Mouse (Mus musculus): ENCODE measurements around the gene Gbf1. TPM values are rescaled to one million over a fixed set of nuclear protein-coding genes. Genes with fewer than 3 reads are reported as not detected.

Gene Gbf1
- polyA plus RNA-seq, 1 experiment from 2014 or later = 18.3 TPM

DNA sequence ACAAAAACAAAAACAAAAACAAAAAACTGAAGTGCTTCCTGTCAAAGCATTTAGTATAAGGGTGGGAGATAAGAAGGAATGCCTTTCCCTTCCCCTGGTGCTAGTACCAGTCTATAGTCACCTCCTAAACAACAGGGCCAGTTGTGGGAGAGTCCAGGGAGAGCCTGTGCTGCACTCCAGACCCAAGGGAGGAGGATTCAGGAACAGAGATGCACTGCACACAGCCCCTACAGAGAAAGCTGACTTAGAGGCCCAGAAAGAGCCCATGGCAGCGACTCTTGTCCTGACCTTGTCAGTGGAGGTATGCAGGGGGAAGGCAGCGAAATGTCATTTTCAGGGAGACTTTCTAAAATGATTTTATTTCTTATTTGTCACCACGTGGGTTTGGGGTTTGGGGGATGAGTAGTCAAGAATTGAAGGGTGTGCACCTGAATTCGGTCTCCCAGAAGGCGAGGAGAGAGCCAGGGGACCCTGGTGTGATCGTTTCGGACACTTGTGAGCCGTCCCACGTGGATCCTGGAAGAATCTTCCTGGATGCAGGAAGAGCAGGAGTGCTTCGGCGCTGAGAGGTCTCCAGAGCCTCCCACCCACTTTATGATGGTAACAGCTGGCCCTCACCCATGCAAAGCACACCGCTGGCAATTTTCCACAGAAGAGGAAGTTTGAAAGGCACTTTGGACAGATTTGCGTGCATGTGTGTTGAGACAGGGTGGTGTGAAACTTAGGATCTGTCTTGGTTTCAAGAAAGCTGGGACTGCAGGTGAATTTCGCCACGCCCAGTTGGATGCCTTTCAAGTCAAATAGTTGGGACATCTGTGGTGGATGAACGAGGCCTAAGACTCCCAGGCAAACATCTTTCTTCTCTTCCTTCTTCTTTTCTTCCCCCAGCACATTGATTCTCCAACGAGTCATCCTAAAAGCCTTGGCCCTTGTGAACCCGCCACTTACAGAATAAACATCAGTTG is 151.2 kb downstream of the Gbf1 start:
- H3K9ac ChIP-seq = peak overlapping the region; percentile 78

DNA sequence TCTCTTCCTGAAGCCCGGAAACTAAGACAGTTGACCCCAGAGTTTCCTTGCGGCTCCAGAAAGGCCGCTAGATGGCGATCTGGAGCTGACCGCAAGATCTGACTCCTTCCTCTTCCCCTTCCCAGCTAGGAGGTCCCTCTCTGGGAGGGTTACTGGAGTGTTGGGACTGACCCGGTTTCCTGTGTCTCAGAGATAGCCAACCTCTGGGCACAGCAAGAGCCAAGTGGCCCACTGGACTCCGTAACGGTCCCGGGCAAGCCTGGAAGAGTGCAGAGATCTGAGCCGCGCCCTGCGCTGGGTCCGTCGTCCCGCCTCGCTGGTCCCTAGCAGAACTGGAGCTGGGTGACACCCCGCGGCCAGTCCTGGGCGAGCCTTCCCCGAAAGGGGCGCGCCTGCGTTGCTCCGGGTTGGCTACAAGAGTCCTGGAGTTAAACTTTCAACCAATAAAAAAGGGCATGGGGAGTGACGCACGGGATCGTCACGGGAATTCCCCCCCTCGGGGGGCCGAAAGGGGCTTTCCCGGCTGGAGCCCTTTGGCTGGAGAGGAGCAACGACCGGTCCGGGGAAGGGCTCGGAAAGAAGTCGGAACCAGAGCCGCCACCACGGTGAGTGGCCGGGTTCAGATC is 152.0 kb downstream of the Gbf1 start, which contains the start of gene Nfkb2:
Gene Nfkb2, plus strand, starts transcription at position 105 of the 626 bp plus-strand sequence.
- H3K9ac ChIP-seq = peak within 1 kb of the TSS; percentile 78
- peak within 1 kb of the TSS; percentile 85 for H3K27ac ChIP-seq (replicated peaks)
- peaks cover 36% of the 10 kb centered on the region; the same call in 1 of the 2 replicates for H3K27me3 ChIP-seq
- WGBS (ENCODE audit: insufficient replicate concordance) = under 1% methylated on average over 39 of the region's 39 CpGs
- H3K9me3 ChIP-seq (replicated peaks) = no peaks in the 10 kb centered on the region
- H3K4me1 ChIP-seq (replicated peaks) = peaks cover 42% of the 10 kb centered on the region
- peak; percentile 87 for ATAC-seq (ENCODE audit: insufficient read depth)
- H3K36me3 ChIP-seq (replicated peaks) = 0 out of 2 replicates have a peak, but pooled peaks cover under 1% of the 10 kb centered on the region
- peak within 1 kb of the TSS; percentile 77 for H3K4me3 ChIP-seq (replicated peaks)
- H3K4me2 ChIP-seq = peak within 1 kb of the TSS; percentile 97

More for the DNA sequence above, 151.2 kb downstream of the Gbf1 start:
- no peaks in the 10 kb centered on the region for H3K9me3 ChIP-seq (replicated peaks)
- ATAC-seq (ENCODE audit: insufficient read depth) = no peak
- WGBS (ENCODE audit: insufficient replicate concordance) = 51% methylated on average over 18 of the region's 18 CpGs
- H3K4me3 ChIP-seq (replicated peaks) = peak overlapping the region; percentile 77
- H3K27ac ChIP-seq (replicated peaks) = peak overlapping the region; percentile 85; the same call in 1 of the 2 replicates
- H3K36me3 ChIP-seq (replicated peaks) = no peaks in the 10 kb centered on the region
- peak overlapping the region; percentile 97 for H3K4me2 ChIP-seq
- H3K4me1 ChIP-seq (replicated peaks) = peaks cover 34% of the 10 kb centered on the region
- peaks cover 33% of the 10 kb centered on the region; the same call in 1 of the 2 replicates for H3K27me3 ChIP-seq

DNA sequence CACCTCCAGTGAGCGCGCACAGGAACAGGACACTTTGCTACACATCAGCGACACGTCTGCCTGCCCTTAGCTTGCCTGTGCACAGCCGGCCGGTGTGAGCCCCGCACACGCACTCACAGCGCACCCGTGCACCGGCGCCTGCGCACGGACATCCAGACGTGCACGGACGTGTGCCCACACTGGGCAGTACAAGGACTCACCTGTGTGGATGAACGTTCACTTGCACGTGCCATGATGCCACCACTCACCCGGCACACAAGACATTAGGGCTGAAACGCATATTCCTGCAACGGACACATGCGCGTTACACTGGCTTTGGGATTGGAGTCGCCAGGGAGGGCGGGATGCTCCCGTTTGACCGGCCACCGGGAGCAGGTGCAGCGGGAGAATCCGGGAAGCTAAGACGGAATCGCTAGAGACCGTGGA is 152.6 kb downstream of the Gbf1 start:
- WGBS (ENCODE audit: insufficient replicate concordance) = under 1% methylated on average over 34 of the region's 34 CpGs
- H3K4me1 ChIP-seq (replicated peaks) = peaks cover 47% of the 10 kb centered on the region
- no peaks in the 10 kb centered on the region for H3K9me3 ChIP-seq (replicated peaks)

DNA sequence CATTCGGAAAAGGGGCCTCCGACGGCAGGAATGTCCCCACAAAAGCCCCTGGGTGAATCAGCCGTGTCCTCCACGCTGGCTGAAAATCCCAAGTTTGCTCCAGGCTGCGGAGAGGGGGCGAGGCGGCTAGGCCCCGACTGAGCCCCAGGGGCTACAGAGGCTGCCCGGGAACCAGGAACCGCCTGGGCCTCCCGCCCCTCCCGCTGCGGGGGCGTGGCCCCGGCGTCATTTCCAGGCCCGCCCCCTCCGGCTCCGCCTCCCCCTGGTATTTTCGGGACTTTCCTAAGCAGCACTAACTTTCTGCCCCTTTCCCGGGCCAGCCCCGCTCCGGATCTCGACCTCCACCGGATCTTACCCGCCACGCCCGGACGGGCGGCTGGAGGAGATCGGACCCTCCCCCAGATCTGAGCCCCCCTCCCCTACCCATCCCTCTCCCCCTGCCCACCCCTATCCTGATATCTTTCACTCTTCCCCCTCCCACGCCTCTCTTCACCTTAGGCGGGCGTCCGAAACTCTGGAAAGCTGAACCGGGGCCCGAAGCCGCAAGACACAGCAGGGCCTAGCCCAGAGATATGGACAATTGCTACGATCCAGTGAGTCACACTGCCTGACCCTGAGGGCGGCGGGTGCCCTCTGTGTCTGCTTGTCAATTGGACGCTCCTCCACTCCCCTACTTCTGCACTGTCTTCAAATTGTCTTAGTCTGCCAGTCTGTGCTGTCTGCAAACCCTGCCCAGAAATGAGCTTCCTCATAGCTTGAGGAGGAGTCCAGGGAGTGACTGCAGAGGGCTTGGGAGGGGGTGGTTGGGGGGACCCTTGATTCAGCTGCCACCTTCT is 153.3 kb downstream of the Gbf1 start:
- Histone ChIP-seq H3K27me3 (peaks cover 33% of the 10 kb centered on the region), H3K27ac (replicated peaks) (peak overlapping the region; percentile 85), H3K4me3 (replicated peaks) (peak overlapping the region; percentile 77), H3K36me3 (replicated peaks) (peaks cover 9% of the 10 kb centered on the region; the same call in 1 of the 2 replicates), H3K4me2 (peak overlapping the region; percentile 97), H3K9me3 (replicated peaks) (no peaks in the 10 kb centered on the region), H3K9ac (peak overlapping the region; percentile 78), H3K4me1 (replicated peaks) (peaks cover 47% of the 10 kb centered on the region)
- under 1% methylated on average over 42 of the region's 43 CpGs for WGBS (ENCODE audit: insufficient replicate concordance)
- ATAC-seq (ENCODE audit: insufficient read depth) = peak; percentile 70

More for the DNA sequence above, 152.6 kb downstream of the Gbf1 start:
- ATAC-seq (ENCODE audit: insufficient read depth) = peak; percentile 35
- Histone ChIP-seq H3K9ac (peak overlapping the region; percentile 78), H3K36me3 (replicated peaks) (peaks cover 6% of the 10 kb centered on the region; the same call in 1 of the 2 replicates), H3K27me3 (peaks cover 40% of the 10 kb centered on the region), H3K4me3 (replicated peaks) (peak overlapping the region; percentile 77), H3K4me2 (peak overlapping the region; percentile 97), H3K27ac (replicated peaks) (peak overlapping the region; percentile 85)

DNA sequence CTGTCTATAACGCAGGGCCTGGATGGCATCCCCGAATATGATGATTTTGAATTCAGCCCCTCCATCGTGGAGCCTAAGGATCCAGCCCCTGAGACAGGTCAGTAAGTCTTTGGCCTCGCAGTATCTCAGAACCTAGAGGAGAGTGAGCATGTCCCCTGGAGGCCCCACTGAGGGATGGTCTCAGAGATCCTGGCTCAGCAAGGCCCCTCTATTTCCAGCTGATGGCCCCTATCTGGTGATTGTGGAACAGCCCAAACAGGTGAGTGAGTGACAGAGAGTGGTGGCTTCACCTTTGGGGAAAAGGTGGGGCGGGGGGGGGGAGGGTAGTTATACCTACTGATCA is 153.9 kb downstream of the Gbf1 start:
- Histone ChIP-seq H3K27me3 (peaks cover 30% of the 10 kb centered on the region), H3K9me3 (replicated peaks) (no peaks in the 10 kb centered on the region), H3K27ac (replicated peaks) (peak overlapping the region; percentile 85), H3K4me3 (replicated peaks) (peak overlapping the region; percentile 77), H3K4me1 (replicated peaks) (peaks cover 47% of the 10 kb centered on the region), H3K4me2 (peak overlapping the region; percentile 97), H3K9ac (peak overlapping the region; percentile 78; the same call in 1 of the 2 replicates), H3K36me3 (replicated peaks) (peaks cover 14% of the 10 kb centered on the region)
- ATAC-seq (ENCODE audit: insufficient read depth) = no peak
- WGBS (ENCODE audit: insufficient replicate concordance) = 63% methylated on average over 5 of the region's 5 CpGs

DNA sequence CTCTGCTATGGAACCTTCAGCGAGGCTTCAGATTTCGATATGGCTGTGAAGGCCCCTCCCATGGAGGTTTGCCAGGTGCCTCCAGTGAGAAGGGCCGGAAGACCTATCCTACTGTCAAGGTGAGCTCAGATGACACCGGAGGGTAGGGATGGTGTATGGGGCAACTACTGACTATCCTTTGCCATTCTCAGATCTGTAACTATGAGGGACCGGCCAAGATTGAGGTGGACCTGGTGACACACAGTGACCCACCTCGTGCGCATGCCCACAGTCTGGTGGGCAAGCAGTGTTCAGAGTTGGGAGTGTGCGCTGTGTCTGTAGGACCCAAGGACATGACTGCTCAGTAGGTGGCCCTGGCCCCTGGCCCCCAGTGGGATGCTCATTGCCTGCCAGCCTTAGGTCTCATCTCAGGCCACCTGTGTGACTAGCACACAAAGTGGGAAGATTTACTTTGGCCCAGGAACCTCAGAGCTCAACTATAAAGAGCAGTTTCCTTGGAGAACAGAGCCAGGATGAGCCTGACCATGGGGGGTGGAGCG is 154.5 kb downstream of the Gbf1 start:
- Histone ChIP-seq H3K4me3 (replicated peaks) (no peak overlapping the region), H3K9ac (no peak overlapping the region), H3K4me2 (no peak overlapping the region), H3K27ac (replicated peaks) (no peak overlapping the region), H3K9me3 (replicated peaks) (no peaks in the 10 kb centered on the region), H3K4me1 (replicated peaks) (peaks cover 48% of the 10 kb centered on the region), H3K27me3 (peaks cover 26% of the 10 kb centered on the region), H3K36me3 (replicated peaks) (peaks cover 20% of the 10 kb centered on the region)
- ATAC-seq (ENCODE audit: insufficient read depth) = no peak
- 86% methylated on average over 9 of the region's 9 CpGs for WGBS (ENCODE audit: insufficient replicate concordance)

DNA sequence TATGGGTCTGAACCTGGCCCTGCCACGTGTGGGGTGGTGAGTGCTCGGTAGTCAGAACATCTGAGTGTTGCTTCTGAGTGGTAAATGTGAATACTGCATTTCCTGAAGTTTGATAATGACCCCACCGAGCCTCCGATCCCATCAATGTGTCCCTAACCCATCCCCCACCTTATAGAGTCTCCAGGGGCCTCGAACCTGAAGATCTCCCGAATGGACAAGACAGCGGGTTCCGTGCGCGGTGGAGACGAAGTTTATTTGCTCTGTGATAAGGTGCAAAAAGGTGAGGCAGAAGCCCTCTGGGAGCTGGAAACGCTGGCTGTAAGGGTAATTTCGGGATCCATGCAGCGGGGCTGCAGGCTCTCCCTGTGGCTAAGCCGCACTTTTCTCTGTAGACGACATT is 155.5 kb downstream of the Gbf1 start:
- H3K4me3 ChIP-seq (replicated peaks) = no peak overlapping the region
- no peak overlapping the region for H3K27ac ChIP-seq (replicated peaks)
- ATAC-seq (ENCODE audit: insufficient read depth) = no peak
- no peak overlapping the region for H3K9ac ChIP-seq
- H3K9me3 ChIP-seq (replicated peaks) = no peaks in the 10 kb centered on the region
- 82% methylated on average over 16 of the region's 16 CpGs for WGBS (ENCODE audit: insufficient replicate concordance)
- peaks cover 22% of the 10 kb centered on the region for H3K36me3 ChIP-seq (replicated peaks)
- H3K4me1 ChIP-seq (replicated peaks) = peaks cover 56% of the 10 kb centered on the region
- no peak overlapping the region for H3K4me2 ChIP-seq
- peaks cover 24% of the 10 kb centered on the region for H3K27me3 ChIP-seq

DNA sequence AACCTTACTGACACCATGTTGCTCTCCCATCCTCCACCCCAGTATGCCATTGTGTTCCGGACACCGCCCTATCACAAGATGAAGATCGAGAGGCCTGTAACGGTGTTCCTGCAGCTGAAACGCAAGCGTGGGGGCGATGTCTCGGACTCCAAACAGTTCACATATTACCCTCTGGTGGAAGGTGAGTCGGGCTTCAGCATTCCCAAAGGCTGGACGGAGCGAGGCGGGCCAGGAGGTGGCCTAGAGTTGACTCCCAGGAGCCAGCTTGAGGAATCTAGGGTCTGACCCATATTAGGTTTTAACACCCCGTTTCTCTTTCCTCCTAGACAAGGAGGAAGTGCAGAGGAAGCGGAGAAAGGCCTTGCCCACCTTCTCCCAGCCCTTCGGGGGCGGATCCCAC is 156.0 kb downstream of the Gbf1 start:
- Histone ChIP-seq H3K4me1 (replicated peaks) (peaks cover 61% of the 10 kb centered on the region), H3K36me3 (replicated peaks) (peaks cover 22% of the 10 kb centered on the region), H3K4me2 (peak overlapping the region; percentile 90), H3K27ac (replicated peaks) (no peak overlapping the region), H3K9me3 (replicated peaks) (no peaks in the 10 kb centered on the region), H3K27me3 (peaks cover 29% of the 10 kb centered on the region), H3K9ac (no peak overlapping the region), H3K4me3 (replicated peaks) (peak overlapping the region; percentile 53; the same call in 1 of the 2 replicates)
- no peak for ATAC-seq (ENCODE audit: insufficient read depth)
- WGBS (ENCODE audit: insufficient replicate concordance) = 67% methylated on average over 16 of the region's 16 CpGs

DNA sequence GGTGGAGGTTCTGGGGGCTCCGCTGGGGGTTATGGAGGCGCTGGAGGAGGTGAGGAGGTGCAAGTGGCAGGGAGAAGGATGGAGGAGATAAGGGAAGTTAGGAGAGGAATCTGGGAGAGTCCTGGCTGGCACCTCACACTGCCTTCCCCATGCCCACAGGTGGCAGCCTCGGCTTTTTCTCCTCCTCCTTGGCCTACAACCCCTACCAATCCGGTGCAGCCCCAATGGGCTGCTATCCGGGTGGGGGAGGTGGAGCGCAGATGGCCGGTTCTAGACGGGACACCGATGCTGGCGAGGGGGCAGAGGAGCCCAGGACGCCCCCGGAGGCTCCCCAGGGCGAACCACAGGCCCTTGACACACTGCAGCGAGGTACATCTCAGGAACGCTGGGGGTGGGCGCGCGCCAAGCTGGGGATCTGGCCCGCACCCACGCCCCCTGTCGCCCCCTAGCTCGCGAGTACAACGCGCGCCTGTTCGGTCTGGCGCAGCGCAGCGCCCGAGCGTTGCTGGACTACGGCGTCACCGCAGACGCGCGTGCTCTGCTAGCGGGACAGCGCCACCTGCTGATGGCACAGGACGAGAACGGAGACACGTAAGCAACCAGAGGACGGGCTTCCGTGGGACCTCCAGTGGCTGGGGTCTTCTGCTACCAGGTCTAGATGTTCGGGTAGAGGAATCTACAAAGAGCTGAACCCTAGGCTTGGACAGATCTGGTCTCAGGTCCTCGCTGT is 156.6 kb downstream of the Gbf1 start:
- Histone ChIP-seq H3K4me3 (replicated peaks) (peak overlapping the region; percentile 53), H3K9ac (peak overlapping the region; percentile 47), H3K27me3 (peaks cover 34% of the 10 kb centered on the region), H3K4me1 (replicated peaks) (peaks cover 62% of the 10 kb centered on the region), H3K9me3 (replicated peaks) (no peaks in the 10 kb centered on the region), H3K27ac (replicated peaks) (no peak overlapping the region; the same call in 1 of the 2 replicates), H3K4me2 (peak overlapping the region; percentile 90), H3K36me3 (replicated peaks) (peaks cover 22% of the 10 kb centered on the region)
- 3% methylated on average over 46 of the region's 47 CpGs for WGBS (ENCODE audit: insufficient replicate concordance)
- ATAC-seq (ENCODE audit: insufficient read depth) = no peak

Data from liver, embryonic 15.5 days (tissue).